Mouse (Mus musculus): ENCODE results near the gene Ubald2. TPM values are rescaled to one million over a fixed set of nuclear protein-coding genes. Genes with fewer than 3 reads are reported as not detected.
A peak's percentile ranks its signal among the peaks of the same experiment; 100 is the strongest.

The Ubald2 gene
- 90.3 and 92.4 TPM in 2 replicates for polyA plus RNA-seq (2014; fragmentation: Nextera tagmentation; extraction: Ambion mirVana)

GRCm38 (mm10) chr11:116433356-116434286 lies at the start of gene Ubald2:
Gene Ubald2 (plus strand): TSS chr11:116434094.
- DNase-seq (ENCODE audit: low spot score) (peak; percentile 100), ATAC-seq (ENCODE audit: insufficient read depth, low FRiP score, low TSS enrichment) (peak; percentile 97)
- H3K4me3 ChIP-seq (ENCODE audit: low read depth, low read length) = peak within 1 kb of the TSS; percentile 95
- H3K9ac ChIP-seq (ENCODE audit: low read length) = peak within 1 kb of the TSS; percentile 93
- 2% methylated on average over 62 of the region's 66 CpGs for WGBS
- H3K9me3 ChIP-seq (ENCODE audit: control insufficient read depth, low read length) = no peaks in the 10 kb centered on the region
- peak within 1 kb of the TSS; percentile 88 for H3K27ac ChIP-seq (ENCODE audit: low read depth, low read length)
- H3K36me3 ChIP-seq (ENCODE audit: control insufficient read depth, insufficient read depth, low read length) = peaks cover 8% of the 10 kb centered on the region; the same call in 1 of the 2 replicates
- H3K27me3 ChIP-seq (ENCODE audit: control insufficient read depth, insufficient read depth, low read length) = no peaks in the 10 kb centered on the region
- H3K4me2 ChIP-seq (ENCODE audit: low read depth) = peak within 1 kb of the TSS; percentile 69
- H3K4me1 ChIP-seq (ENCODE audit: control insufficient read depth, insufficient read depth, low read length) = peaks cover 11% of the 10 kb centered on the region

GRCm38 (mm10) chr11:116384171-116384570 lies 49.7 kb upstream of the Ubald2 start:
- H3K36me3 ChIP-seq (ENCODE audit: control insufficient read depth, insufficient read depth, low read length) = no peaks in the 10 kb centered on the region
- H3K27me3 ChIP-seq (ENCODE audit: control insufficient read depth, insufficient read depth, low read length) = no peaks in the 10 kb centered on the region
- 91% methylated on average over 11 of the region's 11 CpGs for WGBS
- no peak overlapping the region for H3K27ac ChIP-seq (ENCODE audit: low read depth, low read length)
- H3K4me1 ChIP-seq (ENCODE audit: control insufficient read depth, insufficient read depth, low read length) = peaks cover 17% of the 10 kb centered on the region
- H3K9me3 ChIP-seq (ENCODE audit: control insufficient read depth, low read length) = no peaks in the 10 kb centered on the region
- no peak overlapping the region for H3K9ac ChIP-seq (ENCODE audit: low read length)
- no peak overlapping the region for H3K4me2 ChIP-seq (ENCODE audit: low read depth)
- DNase-seq (ENCODE audit: low spot score) (no peak), ATAC-seq (ENCODE audit: insufficient read depth, low FRiP score, low TSS enrichment) (no peak)
- H3K4me3 ChIP-seq (ENCODE audit: low read depth, low read length) = no peak overlapping the region

GRCm38 (mm10) chr11:116385999-116386398 lies 47.9 kb upstream of the Ubald2 start:
- WGBS = 48% methylated on average over 5 of the region's 5 CpGs

GRCm38 (mm10) chr11:116387086-116388071 lies 46.5 kb upstream of the Ubald2 start:
- Histone ChIP-seq H3K4me1 (ENCODE audit: control insufficient read depth, insufficient read depth, low read length) (peaks cover 17% of the 10 kb centered on the region), H3K4me2 (ENCODE audit: low read depth) (peak overlapping the region; percentile 35), H3K4me3 (ENCODE audit: low read depth, low read length) (no peak overlapping the region), H3K9ac (ENCODE audit: low read length) (peak overlapping the region; percentile 24; the same call in 1 of the 2 replicates), H3K27me3 (ENCODE audit: control insufficient read depth, insufficient read depth, low read length) (no peaks in the 10 kb centered on the region), H3K27ac (ENCODE audit: low read depth, low read length) (0 out of 2 replicates have a peak overlapping the region, but pooled peaks have one; percentile 29), H3K36me3 (ENCODE audit: control insufficient read depth, insufficient read depth, low read length) (no peaks in the 10 kb centered on the region), H3K9me3 (ENCODE audit: control insufficient read depth, low read length) (no peaks in the 10 kb centered on the region)
- no peak for ATAC-seq (ENCODE audit: insufficient read depth, low FRiP score, low TSS enrichment)
- 21% methylated on average over 15 of the region's 16 CpGs for WGBS
- DNase-seq (ENCODE audit: low spot score) = peak; percentile 51

More at GRCm38 (mm10) chr11:116385999-116386398, 47.9 kb upstream of the Ubald2 start:
- DNase-seq (ENCODE audit: low spot score) (no peak), ATAC-seq (ENCODE audit: insufficient read depth, low FRiP score, low TSS enrichment) (no peak)
- Histone ChIP-seq H3K36me3 (ENCODE audit: control insufficient read depth, insufficient read depth, low read length) (no peaks in the 10 kb centered on the region), H3K27me3 (ENCODE audit: control insufficient read depth, insufficient read depth, low read length) (no peaks in the 10 kb centered on the region), H3K4me2 (ENCODE audit: low read depth) (no peak overlapping the region), H3K9ac (ENCODE audit: low read length) (no peak overlapping the region), H3K9me3 (ENCODE audit: control insufficient read depth, low read length) (no peaks in the 10 kb centered on the region), H3K4me1 (ENCODE audit: control insufficient read depth, insufficient read depth, low read length) (peaks cover 17% of the 10 kb centered on the region), H3K4me3 (ENCODE audit: low read depth, low read length) (no peak overlapping the region), H3K27ac (ENCODE audit: low read depth, low read length) (no peak overlapping the region)

GRCm38 (mm10) chr11:116388841-116389480 lies 44.9 kb upstream of the Ubald2 start:
- no peak for DNase-seq (ENCODE audit: low spot score)
- Histone ChIP-seq H3K27ac (ENCODE audit: low read depth, low read length) (no peak overlapping the region), H3K9me3 (ENCODE audit: control insufficient read depth, low read length) (no peaks in the 10 kb centered on the region), H3K36me3 (ENCODE audit: control insufficient read depth, insufficient read depth, low read length) (no peaks in the 10 kb centered on the region), H3K4me1 (ENCODE audit: control insufficient read depth, insufficient read depth, low read length) (peaks cover 17% of the 10 kb centered on the region), H3K4me2 (ENCODE audit: low read depth) (0 out of 2 replicates have a peak overlapping the region, but pooled peaks have one; percentile 12), H3K4me3 (ENCODE audit: low read depth, low read length) (no peak overlapping the region), H3K27me3 (ENCODE audit: control insufficient read depth, insufficient read depth, low read length) (no peaks in the 10 kb centered on the region), H3K9ac (ENCODE audit: low read length) (no peak overlapping the region)
- WGBS = 68% methylated on average over 14 of the region's 14 CpGs
- no peak for ATAC-seq (ENCODE audit: insufficient read depth, low FRiP score, low TSS enrichment)

- Histone ChIP-seq H3K4me3 (ENCODE audit: low read depth, low read length) (no peak overlapping the region), H3K4me1 (ENCODE audit: control insufficient read depth, insufficient read depth, low read length) (no peaks in the 10 kb centered on the region), H3K27me3 (ENCODE audit: control insufficient read depth, insufficient read depth, low read length) (no peaks in the 10 kb centered on the region), H3K36me3 (ENCODE audit: control insufficient read depth, insufficient read depth, low read length) (no peaks in the 10 kb centered on the region), H3K9me3 (ENCODE audit: control insufficient read depth, low read length) (no peaks in the 10 kb centered on the region), H3K27ac (ENCODE audit: low read depth, low read length) (no peak overlapping the region), H3K9ac (ENCODE audit: low read length) (no peak overlapping the region), H3K4me2 (ENCODE audit: low read depth) (no peak overlapping the region)
- 92% methylated on average over 4 of the region's 4 CpGs for WGBS
- ATAC-seq (ENCODE audit: insufficient read depth, low FRiP score, low TSS enrichment) (no peak), DNase-seq (ENCODE audit: low spot score) (no peak)
Measured at GRCm38 (mm10) chr11:116394769-116395168, 39.1 kb upstream of the Ubald2 start.

- Histone ChIP-seq H3K27me3 (ENCODE audit: control insufficient read depth, insufficient read depth, low read length) (no peaks in the 10 kb centered on the region), H3K9ac (ENCODE audit: low read length) (no peak overlapping the region), H3K27ac (ENCODE audit: low read depth, low read length) (no peak overlapping the region), H3K4me3 (ENCODE audit: low read depth, low read length) (no peak overlapping the region), H3K36me3 (ENCODE audit: control insufficient read depth, insufficient read depth, low read length) (no peaks in the 10 kb centered on the region), H3K9me3 (ENCODE audit: control insufficient read depth, low read length) (no peaks in the 10 kb centered on the region), H3K4me2 (ENCODE audit: low read depth) (no peak overlapping the region), H3K4me1 (ENCODE audit: control insufficient read depth, insufficient read depth, low read length) (no peaks in the 10 kb centered on the region)
- no peak for ATAC-seq (ENCODE audit: insufficient read depth, low FRiP score, low TSS enrichment)
- DNase-seq (ENCODE audit: low spot score) = no peak
- WGBS = 93% methylated on average over 11 of the region's 11 CpGs
Measured at GRCm38 (mm10) chr11:116396276-116396933, 37.5 kb upstream of the Ubald2 start.
